Mouse (Mus musculus) ZHBTc4 (cell line): ENCODE data around the gene Ryr1.
A peak's percentile ranks its signal among the peaks of the same experiment; 100 is the strongest.

Experiments used
- DNase-seq: peaks from one replicate; pipeline ENCODE4 v3.0.0-alpha.2; 2011; ENCODE audit warnings: low read depth, low spot score

Ryr1 gene

GRCm38 (mm10) chr7:29084411-29084810, 40.6 kb downstream of the Ryr1 start:
- peak; percentile 86 for DNase-seq

- peak; percentile 74 for DNase-seq
Observed at GRCm38 (mm10) chr7:29079419-29079950, 45.5 kb downstream of the Ryr1 start.

GRCm38 (mm10) chr7:29076977-29077376, 48.0 kb downstream of the Ryr1 start:
- peak; percentile 68 for DNase-seq

DNA sequence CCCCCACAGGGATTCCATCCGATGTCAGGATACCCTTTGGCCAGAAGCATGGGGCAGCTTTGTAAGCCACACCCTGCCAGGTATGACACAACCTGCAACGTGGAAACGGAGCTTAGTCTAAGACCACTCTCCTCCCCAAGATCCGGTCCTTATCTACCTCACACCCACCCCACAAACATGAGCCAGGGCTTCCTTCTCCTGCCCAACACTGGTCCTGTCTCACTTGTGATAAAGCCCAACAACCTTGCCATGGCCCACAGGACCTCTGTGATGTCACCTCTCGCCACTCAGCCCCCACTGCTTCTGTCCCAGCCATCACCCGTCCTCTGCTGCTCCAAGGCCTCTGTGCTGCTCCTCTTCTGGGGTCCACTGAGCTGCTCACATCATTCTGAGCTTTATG, 49.8 kb downstream of the Ryr1 start:
- no peak for DNase-seq

DNA sequence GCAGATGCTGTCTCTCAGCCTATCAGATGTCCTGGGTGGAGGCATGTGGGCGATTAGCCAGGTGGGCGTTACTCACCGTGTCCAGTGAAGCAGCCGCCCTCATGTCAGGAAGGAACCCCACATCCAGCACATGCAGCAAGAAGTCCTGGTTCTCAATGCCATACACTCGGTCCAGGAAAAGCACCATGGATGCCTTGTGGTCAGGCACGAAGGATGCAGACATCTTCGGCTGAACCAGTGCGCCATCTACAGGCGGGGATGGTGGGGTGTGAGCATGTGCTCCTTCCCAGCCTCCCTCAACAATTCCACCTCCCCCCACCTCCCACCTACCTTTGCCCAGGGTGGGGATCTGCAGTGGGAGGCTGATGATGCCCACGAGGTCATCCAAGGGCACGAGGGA, 52.3 kb downstream of the Ryr1 start:
- DNase-seq = peak; percentile 77

DNA sequence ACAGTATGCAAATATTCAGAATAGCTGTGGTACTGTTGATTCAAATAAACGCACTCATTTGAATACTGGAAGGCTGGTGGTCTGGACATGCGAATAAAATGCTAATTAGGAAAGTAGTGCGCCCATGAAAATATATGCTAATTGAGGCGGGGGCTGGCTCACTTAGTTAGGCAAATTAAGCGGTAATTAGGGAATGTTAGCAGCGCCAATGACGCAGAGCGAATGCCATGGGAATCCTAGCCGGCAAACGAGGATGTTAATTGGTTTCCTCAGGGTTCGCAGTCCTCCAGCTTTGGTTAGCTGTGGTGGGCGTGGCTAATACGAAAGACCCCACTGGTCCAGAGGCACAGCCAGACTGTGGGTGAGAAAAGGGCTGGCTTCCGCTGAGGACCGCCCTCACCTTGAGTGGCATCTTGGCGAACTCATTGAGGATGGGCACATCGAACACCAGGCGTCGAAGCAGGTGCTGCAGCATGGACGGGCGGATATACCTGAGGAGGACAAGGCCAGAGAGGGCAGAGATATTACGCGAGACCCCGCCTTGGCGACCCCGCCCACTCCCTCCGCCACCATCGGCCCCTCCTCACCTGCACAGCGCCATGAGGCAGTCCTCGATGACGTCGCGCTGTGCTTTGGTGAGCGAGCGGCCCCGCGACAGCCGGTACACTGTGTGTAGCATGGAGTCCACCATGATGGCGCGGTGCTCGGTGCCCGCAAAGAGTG, 53.6 kb downstream of the Ryr1 start:
- peak; percentile 69 for DNase-seq

DNA sequence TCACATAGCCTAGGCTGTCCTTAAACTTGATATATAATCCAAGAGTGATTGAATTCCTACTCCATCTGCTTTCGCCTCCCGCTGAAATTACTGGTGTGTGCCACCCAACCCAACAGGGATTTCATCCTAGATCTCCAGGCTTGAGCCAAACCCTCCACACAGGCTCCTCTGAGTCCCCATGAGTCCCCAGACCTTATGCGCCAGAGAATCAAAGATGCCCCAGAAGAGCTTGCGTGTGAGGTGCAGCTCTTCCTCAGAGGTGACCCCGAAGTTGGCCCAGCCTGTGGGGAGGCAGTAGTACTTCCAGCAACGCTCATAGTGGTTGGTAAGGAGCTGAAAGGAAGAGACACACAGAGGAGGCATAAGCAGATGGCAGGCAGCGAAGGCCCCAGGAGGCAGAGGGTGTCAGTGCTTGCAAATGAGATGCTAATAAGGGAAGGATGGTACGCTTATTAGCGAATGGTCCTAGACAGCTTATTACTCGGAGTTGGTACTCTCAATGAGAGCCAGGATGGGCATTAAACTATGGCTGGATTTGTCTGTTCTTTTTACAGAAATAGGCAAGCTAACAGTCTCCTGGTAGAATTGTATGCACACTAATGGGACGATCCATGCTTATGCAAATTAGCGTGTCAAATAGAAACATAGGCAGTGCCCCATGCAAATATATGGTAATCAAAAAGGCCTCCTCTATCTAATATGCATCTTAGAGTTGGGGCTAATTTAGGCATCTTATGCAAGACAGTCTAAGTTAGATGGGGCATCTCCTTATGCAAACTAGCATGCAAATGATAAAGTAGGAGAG, 54.4 kb downstream of the Ryr1 start:
- no peak for DNase-seq

GRCm38 (mm10) chr7:29067758-29068157, 57.2 kb downstream of the Ryr1 start:
- peak; percentile 96 for DNase-seq

- DNase-seq = peak; percentile 88
Observed at GRCm38 (mm10) chr7:29063476-29063875, 61.5 kb downstream of the Ryr1 start.

DNA sequence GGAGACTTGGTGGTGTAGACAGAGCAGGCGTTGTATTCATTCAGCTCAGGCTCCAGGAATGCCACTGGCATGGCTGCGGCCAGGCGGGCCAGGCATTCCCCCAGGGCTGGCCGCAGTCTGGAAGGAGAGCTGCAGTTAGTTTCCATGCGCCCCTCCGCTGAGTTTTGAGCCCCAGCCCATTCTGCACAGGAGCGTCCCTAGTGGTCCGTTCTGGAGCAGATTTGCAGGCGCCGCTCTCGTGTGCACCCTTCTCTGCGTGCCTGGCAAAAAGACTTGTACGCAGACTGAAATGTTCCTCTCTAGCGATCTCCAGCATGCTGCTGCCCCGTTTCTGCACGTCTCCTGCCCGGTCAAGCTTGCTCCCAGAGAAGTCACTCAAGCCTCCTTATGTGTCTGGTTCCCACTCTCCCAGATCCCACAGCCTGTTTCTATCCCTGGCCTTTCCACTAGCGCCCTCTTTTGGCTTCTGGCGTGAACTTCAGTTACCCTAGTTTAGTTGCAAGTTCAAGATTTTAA, 63.4 kb downstream of the Ryr1 start:
- peak; percentile 85 for DNase-seq

GRCm38 (mm10) chr7:29059445-29059844, 65.5 kb downstream of the Ryr1 start:
- DNase-seq = no peak

- DNase-seq = peak; percentile 77
Observed at GRCm38 (mm10) chr7:29052821-29053220, 72.2 kb downstream of the Ryr1 start.

GRCm38 (mm10) chr7:29050797-29051196, 74.2 kb downstream of the Ryr1 start:
- DNase-seq = peak; percentile 69

DNA sequence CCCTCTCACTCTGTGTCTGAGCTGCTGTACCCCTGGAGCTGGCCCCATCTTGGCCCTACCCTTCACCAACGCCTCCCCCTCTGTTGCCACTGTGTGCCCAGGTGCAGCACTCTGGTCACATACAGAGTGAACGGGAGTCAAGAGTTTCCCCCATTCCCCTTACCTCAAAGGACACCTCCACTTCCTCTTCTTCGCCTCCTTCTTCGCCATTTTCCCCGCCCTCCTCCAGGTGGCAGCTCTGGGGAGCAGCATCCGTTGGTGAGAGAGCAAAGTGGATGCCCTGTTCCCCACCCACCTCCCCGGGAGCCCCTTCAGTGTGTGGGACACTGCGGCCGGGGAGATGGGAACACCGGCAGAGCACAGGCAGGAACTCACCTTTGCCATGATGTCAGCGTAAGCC, 76.4 kb downstream of the Ryr1 start:
- no peak for DNase-seq

DNA sequence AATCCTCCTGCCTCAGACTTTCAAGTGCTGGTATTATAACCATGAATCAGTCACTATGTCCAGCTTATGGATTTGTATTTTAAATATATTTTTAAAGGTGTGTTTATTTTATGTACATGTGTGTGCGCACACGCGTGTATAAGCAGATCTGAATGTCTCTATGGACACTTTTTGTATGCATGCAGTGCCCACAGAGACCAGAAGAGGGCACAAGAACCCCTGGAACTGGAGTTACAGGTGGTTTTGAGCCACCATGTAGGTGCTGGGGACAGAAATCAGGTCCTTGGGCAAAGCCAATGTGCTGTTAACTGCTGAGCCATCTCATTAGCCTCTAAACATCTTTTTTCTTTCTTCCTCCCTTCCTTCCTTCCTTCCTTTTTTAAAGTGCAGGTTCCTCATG, 76.9 kb downstream of the Ryr1 start:
- peak; percentile 53 for DNase-seq

DNA sequence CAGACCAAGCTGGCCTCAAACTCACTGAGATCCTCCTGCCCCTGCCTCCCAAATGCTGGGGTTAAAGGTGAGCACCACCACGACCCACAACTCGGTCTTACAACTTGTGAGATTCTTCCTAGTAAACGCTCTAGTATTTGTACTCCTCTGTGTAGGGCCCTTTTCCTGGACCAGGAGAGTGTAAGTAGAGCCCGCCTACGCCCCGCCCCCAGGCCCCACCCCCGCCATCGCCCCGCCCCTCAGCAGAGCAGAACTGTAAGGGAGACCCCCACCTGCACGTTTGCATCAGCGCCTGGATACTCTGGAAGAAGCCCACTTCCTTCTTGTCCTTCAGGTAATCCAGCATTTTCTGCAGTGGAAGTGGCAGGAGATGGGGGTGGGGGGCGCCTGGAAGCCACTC, 78.4 kb downstream of the Ryr1 start:
- peak; percentile 37 for DNase-seq

DNA sequence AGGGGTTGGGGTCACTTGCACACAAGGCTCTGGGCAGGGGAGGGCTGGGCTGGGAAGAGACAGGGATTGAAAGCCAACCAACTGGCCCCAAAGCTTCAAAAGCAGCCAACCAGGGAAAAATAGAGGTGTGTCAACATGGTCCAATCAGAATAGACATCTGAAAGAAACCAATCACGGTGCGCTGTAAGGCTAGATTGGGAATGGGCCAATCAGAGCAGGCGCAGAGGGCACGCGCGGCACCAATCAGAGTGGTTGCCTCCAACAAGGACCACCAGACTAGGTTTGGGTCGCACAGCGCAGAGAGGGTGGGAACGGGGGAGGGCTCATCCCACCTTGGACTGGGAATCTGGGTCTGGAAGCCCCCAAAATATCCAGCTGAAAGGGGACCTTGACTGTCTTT, 80.7 kb downstream of the Ryr1 start:
- peak; percentile 82 for DNase-seq

DNA sequence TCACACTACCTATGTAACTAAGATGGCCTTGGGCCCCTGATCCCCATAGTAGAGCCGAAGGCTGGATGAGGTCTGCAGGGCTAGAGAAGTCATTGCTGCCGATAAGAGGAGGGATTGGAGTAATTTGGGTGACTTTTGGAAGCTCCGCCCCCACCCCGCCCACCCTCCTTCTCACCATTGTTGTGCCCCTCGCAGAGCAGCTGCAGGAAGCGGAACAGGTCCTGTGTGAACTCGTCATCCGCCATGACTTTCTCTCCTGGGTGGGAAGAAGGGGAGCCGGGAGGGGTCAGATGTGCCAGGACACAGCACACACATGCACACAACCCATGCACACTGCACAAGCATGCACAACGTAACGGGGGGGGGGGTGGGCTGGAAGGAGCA, 81.3 kb downstream of the Ryr1 start:
- peak; percentile 58 for DNase-seq

DNA sequence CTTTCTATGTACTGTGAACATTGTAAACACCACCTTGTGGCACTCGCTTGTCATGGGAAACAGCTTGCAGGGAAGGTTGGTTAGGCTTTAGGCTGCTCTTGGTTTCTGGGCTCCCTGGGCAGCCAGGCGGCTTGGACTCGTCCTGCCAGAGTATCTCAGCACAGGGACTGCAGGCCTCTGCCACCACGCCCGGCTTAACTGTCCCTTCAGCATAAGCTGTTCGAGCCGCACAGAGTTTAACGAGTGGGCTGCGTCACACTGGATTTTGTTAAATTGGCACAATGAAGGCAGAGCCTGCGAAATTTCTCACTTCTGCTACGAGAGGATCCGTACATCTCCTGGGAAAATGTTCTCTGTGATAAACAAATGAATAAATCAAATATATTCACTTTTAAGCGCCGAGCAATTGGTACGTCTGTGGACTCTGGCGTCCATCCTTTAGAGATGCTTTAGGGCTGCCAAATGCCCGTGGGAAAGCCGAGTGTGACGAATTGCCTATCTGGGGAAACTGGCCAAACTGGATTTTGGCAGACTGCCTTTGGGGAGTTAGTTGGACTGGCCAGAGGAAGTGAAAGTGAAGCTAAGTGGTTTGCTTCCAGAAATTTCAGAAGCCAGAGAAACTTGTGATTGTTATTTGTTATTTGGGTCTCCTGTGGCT, 81.8 kb downstream of the Ryr1 start:
- no peak for DNase-seq

DNA sequence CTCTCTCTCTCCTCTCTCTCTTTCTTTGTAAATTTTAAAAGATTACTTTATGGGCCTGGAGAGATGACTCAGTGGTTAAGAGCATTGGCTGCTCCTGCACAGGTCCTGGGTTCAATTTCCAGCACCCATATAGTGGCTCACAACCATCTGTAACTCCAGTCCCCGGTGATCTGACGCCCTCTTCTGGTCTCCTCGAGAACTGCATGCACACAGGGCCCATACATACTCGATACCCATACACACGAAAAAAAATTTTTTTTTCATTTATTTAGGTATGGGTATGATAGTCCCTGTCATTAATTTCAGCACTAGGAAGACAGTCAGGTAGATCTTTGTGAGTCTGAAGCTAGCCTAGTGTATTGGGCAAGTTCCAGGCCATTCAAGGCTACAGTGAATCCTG, 83.8 kb downstream of the Ryr1 start:
- peak; percentile 39 for DNase-seq

DNA sequence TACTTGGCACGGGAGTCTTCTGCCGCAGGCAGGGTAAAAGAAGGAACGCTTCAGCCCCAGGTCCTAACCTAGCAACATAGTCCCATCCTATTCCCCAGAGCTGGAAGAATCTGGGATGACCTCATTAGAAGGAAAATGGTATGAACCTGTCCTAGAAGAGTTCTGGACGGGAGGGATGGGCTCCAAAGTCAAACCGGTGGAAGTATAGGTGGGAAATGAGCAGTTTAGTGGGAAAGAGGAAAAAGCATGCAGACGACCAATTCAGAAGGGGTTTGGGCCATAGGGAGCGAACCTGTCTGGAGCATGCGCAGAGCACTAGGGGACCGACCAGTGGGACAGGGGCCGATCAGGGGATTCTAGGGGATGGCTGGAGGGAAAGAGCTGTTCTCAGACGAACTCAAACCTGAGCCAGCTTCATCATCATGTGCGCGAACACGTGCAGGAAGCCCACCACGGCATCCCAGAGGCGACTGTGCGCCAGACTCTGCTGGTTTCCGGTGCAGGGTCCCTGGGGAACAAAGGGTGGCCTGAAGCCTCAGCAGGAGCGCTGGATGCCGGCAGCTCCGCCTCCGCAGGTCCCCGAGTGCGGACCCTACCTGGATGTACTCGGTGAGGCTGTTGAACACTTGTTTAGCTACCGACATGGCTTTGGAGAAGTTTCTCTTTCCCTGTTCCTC, 84.9 kb downstream of the Ryr1 start:
- peak; percentile 72 for DNase-seq

DNA sequence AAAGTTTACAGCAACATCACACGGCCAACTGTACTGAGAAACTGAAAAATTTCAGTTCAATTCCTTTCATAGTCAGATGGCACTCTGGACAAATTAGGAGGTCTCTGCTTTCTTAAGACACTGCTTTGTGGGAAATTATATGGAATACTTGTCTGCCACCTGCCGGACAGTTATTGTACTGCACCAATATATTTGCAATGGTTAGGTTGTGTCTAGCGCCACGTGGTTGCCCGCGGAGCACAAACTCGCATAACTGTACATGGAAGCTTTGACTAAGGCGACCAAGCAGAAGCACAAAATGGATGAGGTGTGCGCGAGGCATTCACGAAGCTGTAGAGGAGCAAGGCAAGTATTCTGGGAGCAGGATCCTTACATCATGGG, 85.4 kb downstream of the Ryr1 start:
- DNase-seq = peak; percentile 93
